Mouse (Mus musculus) Muller cell, postnatal 12 days (primary cell): ENCODE data around the gene Wrap73.
A peak's percentile ranks its signal among the peaks of the same experiment; 100 is the strongest.

Experiments used
- DNase-seq: peaks from one replicate; pipeline ENCODE4 v3.0.0-alpha.2; 2015; ENCODE audit errors: inconsistent ontology term

The Wrap73 gene

GRCm38 (mm10) chr4:154181001-154181400, 38.8 kb downstream of the Wrap73 start:
- no peak for DNase-seq

- DNase-seq = peak; percentile 66
Measured at GRCm38 (mm10) chr4:154183566-154183965, 41.4 kb downstream of the Wrap73 start.

GRCm38 (mm10) chr4:154185001-154185400, 42.8 kb downstream of the Wrap73 start:
- DNase-seq = no peak

GRCm38 (mm10) chr4:154186002-154186537, 43.9 kb downstream of the Wrap73 start:
- no peak for DNase-seq

- DNase-seq = no peak
Measured at GRCm38 (mm10) chr4:154188948-154189347, 46.8 kb downstream of the Wrap73 start.

- no peak for DNase-seq
Measured at GRCm38 (mm10) chr4:154197961-154198360, 55.8 kb downstream of the Wrap73 start.

GRCm38 (mm10) chr4:154198377-154198961, 56.3 kb downstream of the Wrap73 start:
- no peak for DNase-seq

GRCm38 (mm10) chr4:154201511-154201910, 59.3 kb downstream of the Wrap73 start:
- DNase-seq = no peak

GRCm38 (mm10) chr4:154204532-154204931, 62.4 kb downstream of the Wrap73 start:
- no peak for DNase-seq

GRCm38 (mm10) chr4:154205392-154205791, 63.2 kb downstream of the Wrap73 start:
- DNase-seq = no peak

- DNase-seq = peak; percentile 50
Measured at GRCm38 (mm10) chr4:154207261-154207660, 65.1 kb downstream of the Wrap73 start.

- DNase-seq = no peak
Measured at GRCm38 (mm10) chr4:154209054-154209453, 66.9 kb downstream of the Wrap73 start.

GRCm38 (mm10) chr4:154209825-154210224, 67.7 kb downstream of the Wrap73 start:
- DNase-seq = no peak

GRCm38 (mm10) chr4:154211459-154211858, 69.3 kb downstream of the Wrap73 start:
- no peak for DNase-seq

GRCm38 (mm10) chr4:154213586-154213985, 71.4 kb downstream of the Wrap73 start:
- peak; percentile 56 for DNase-seq

GRCm38 (mm10) chr4:154214075-154214474, 71.9 kb downstream of the Wrap73 start:
- no peak for DNase-seq
